Mouse (Mus musculus) sigmoid colon, adult 10 weeks (tissue): ENCODE data around the gene Ephb2. TPM values are rescaled to one million over a fixed set of nuclear protein-coding genes. Genes with fewer than 3 reads are reported as not detected.

Experiments used
- polyA plus RNA-seq: library from polyadenylated mRNA; stranded (reverse); fragments of 350-450 nt; fragmentation: Illumina TruSeq; extraction: RNeasy Lipid Tissue Mini Kit (QIAGEN cat#74804); gene quantifications from one replicate; pipeline ENCODE4 v1.2.3, GENCODE M21; 2014; ENCODE audit warnings: low read depth, low replicate concordance

Gene Ephb2
- polyA plus RNA-seq, result 3.4 TPM

DNA sequence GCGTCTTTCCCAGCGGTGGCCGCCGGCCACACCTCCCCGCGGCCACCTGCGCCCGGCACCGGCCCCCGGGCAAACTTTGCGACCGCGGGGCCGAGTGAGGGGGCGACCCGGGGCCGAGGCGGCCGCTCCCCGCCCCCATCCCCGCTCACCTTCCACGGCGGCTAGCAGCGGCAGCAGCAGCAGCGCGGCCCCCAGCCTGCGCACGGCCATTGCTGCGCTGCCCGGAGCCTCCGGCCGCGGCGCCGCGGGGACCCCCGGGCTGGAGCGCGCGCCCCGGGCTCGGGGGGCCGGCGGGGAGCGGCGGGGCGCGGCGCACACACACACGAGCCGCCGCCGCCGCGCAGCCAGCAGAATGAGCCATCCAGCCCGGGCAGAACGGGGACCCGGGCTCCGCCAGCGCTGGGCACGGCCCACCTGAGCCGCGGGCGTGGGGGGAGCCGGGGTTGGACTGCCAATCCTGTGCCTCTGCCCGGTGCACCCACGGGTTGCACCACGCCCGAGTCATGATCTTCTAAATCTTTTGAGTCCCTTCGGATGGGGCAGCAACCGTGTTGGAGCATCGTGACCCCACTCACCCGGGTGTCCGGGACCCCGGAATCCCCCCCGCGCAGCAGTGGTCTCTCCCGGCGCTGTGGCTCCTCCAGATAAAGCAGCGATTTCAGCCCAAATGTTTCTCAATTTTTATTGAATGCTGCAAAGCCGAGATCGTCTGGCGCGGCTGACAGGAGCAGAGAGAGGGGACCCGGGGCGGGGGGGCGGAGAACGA lies at the start of gene Ephb2:
Gene Ephb2, minus strand, starts transcription at position 368 of the 766 bp plus-strand sequence.

DNA sequence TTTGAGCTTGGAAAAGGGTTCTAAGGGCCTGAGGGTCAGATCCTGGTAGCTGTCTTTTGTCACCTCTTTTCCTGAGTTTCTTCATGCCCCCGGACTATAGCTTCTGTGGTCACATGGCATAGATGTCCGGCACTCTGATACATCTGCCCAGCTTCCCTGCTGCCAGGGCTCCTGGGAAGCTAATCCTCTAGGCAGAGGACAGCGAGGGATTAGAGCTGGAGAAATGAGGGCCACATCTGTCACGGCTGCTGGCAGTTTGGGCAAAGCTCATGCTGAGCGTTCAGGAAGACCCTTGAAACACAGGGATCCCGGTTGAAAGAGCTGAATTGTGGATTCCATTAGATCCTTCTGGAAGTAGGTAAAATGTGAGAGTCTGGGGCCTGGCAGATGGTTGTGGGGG lies 213.4 kb downstream of the Ephb2 start, which contains the start of gene Lactbl1:
Gene Lactbl1, plus strand, starts transcription at position 234 of the 400 bp plus-strand sequence.

DNA sequence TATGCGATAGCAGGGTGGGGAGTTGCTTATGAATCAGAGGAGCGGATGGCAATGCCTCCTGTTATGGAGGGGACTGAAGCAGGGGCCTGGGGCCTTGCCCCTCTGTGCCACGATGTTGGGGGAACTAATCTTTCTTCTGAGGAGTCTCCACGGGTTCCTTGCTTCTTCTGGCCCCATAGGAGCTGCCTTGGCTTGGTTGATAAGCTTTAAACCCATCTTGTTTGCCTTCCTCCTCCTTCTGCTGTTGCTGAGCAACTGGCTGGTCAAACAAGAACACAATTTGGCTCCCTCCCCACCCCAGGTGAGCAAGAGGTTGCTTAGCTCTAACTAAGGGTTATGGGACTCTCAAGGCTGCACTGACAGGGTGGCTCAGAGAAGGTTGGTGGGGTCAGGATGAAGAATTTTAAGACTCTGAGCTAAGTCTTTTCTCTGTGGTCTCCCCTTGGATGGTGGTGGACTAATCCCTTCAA lies 225.4 kb downstream of the Ephb2 start, which contains the start of gene Tex46:
Gene Tex46, plus strand, starts transcription at position 51 of the 470 bp plus-strand sequence.

DNA sequence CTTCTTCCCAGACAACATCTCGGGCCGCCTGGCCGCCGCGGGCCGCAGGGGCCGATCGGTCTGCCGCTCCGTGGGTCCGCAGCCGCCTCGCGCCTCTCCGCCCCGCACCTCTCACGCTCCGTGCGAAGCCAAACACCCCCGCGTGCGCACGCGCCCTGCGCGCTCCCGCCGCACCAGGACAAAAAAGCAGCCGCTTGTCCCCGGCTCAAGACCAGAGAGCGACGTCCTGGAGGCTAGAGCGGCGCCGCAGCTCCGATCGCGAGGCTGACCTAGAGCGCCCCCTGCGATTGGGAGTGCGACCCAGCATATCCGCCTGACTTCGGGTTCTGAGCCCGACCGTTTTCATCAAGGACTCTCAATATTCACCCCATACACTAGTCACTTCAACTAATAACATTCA lies 233.2 kb downstream of the Ephb2 start, which contains the start of gene Kdm1a:
Gene Kdm1a, minus strand, starts transcription at position 156 of the 400 bp plus-strand sequence.

Other genes with a start within 250 kb of the Ephb2 start
- 126 TPM for gene Kdm1a, start 233.3 kb downstream of the Ephb2 start, polyA plus RNA-seq
- gene Tex46, start 225.6 kb downstream of the Ephb2 start, polyA plus RNA-seq, result not detected
- gene Lactbl1, start 213.4 kb downstream of the Ephb2 start, polyA plus RNA-seq, result not detected
- 1.7 TPM for gene C1qb, start 50.2 kb upstream of the Ephb2 start, polyA plus RNA-seq
- gene C1qc, start 57.1 kb upstream of the Ephb2 start, polyA plus RNA-seq, result 3.2 TPM
- 4.8 TPM for gene C1qa, start 62.8 kb upstream of the Ephb2 start, polyA plus RNA-seq
- gene Epha8, start 120.8 kb upstream of the Ephb2 start, polyA plus RNA-seq, result not detected
- 1.0 TPM for gene Zbtb40, start 212.8 kb upstream of the Ephb2 start, polyA plus RNA-seq